9 mouse cellular contexts compared by ENCODE assay signal in genomic region chr3:103927511-103927910, GRCm38 (mm10). TPM values are rescaled to one million over a fixed set of nuclear protein-coding genes. Genes with fewer than 3 reads are reported as not detected.
A peak's percentile ranks its signal among the peaks of the same experiment; 100 is the strongest.
DNase-seq lines count a peak whose midpoint lies in the region; ATAC-seq lines count a peak whose summit lies in the region.
"Had no signal": no experiment of that assay in that cellular context is flagged by ENCODE, and none has a peak within 500 bp of the region (broad histone marks: within the 10 kb centered on the region; RNA-seq: fewer than 3 reads in every experiment).

No protein-coding gene starts in this region.

- ATAC-seq in inflammation-experienced regulatory T-cells, adult 6 months = peak; percentile 88

- DNase-seq in cerebellum, adult 18-20 months = peak; percentile 47 to 59
- no peak for DNase-seq in cerebellum, adult 11 months
- DNase-seq in left cerebral cortex, postnatal 4 days = peak; percentile 12
- no peak for DNase-seq in left cerebral cortex, adult 11 months (ENCODE audit: low spot score)
- DNase-seq in splenic B cell, adult 2 months (ENCODE audit: low read depth, low spot score) = peak; percentile 59
- no peak for DNase-seq in gastrocnemius, postnatal 10 days
- DNase-seq in gastrocnemius, postnatal 36 days = no peak

- intact Hi-C loops in left cerebral cortex, postnatal 4 days (cut with DNase I) = loop anchor here (5.0 kb wide), 1 partner anchor 35 kb away; no protein-coding TSS in a partner anchor
- intact Hi-C loops in gastrocnemius, postnatal 36 days (cut with DNase I) = no loop called here

- no peaks in the 10 kb centered on the region for H3K27me3 ChIP-seq in splenic B cell, adult 2 months (ENCODE audit: control insufficient read depth, insufficient read depth, low read length, poor library complexity, severe bottlenecking)
- H3K27me3 ChIP-seq: lung, embryonic 15.5 days had no signal

- H3K36me3 ChIP-seq in splenic B cell, adult 2 months (ENCODE audit: control insufficient read depth, insufficient read depth, low read length, poor library complexity, severe bottlenecking) = peaks cover 2% of the 10 kb centered on the region; the same call in 1 of the 2 replicates

RNA-seq across cellular contexts. Expression of gene Rsbn1, which starts 13.6 kb away (rescaled TPM):
- 10 to 100 TPM; 27.0 to 29.2 TPM for total RNA-seq in left cerebral cortex, postnatal 4 days (2021)
- 10 to 100 TPM; 10.5 to 11.8 (median 11.2) TPM for polyA plus RNA-seq in inflammation-experienced regulatory T-cells, adult 6 months (2017; shearing (Covaris generic))
- 1 to 10 TPM; 8.0 to 9.8 TPM for total RNA-seq in gastrocnemius, postnatal 10 days (2021)
- total RNA-seq in gastrocnemius, postnatal 36 days (2021) = 1 to 10 TPM; 5.2 to 6.2 TPM

RNA-seq across cellular contexts. Expression of gene Phtf1, which starts 40.4 kb away (rescaled TPM):
- total RNA-seq in left cerebral cortex, postnatal 4 days (2021) = 10 to 100 TPM; 30.6 to 35.2 TPM
- 10 to 100 TPM; 10.1 to 13.8 (median 11.9) TPM for polyA plus RNA-seq in inflammation-experienced regulatory T-cells, adult 6 months (2017; shearing (Covaris generic))
- total RNA-seq in gastrocnemius, postnatal 10 days (2021) = 10 to 100 TPM in 1 of 2 experiments, 1 to 10 TPM in 1; 8.1 to 10.4 TPM
- 1 to 10 TPM; 3.6 to 3.8 TPM for total RNA-seq in gastrocnemius, postnatal 36 days (2021)

Comparison
In these comparisons a context has a peak if more than half of its experiments do, and no peak if none do; other contexts are left out.
1. DNase-seq: peak in cerebellum, adult 18-20 months (2 of 2), left cerebral cortex, postnatal 4 days (single experiment) and splenic B cell, adult 2 months (single experiment); none in cerebellum, adult 11 months (single experiment), left cerebral cortex, adult 11 months (single experiment), gastrocnemius, postnatal 10 days (single experiment) and gastrocnemius, postnatal 36 days (0 of 2).